Mouse (Mus musculus) midbrain, embryonic 10.5 days (tissue): Measurements from ENCODE around the gene Best1. TPM values are rescaled to one million over a fixed set of nuclear protein-coding genes. Genes with fewer than 3 reads are reported as not detected.

Experiments used
- DNase-seq: peaks from one replicate; pipeline ENCODE4 v3.0.0-alpha.2; 2017; ENCODE audit warnings: low spot score
- H3K27ac ChIP-seq: fragments of 300-500 bp; sonication (generic); replicated peaks from 2 replicates; pipeline ENCODE4 v1.5.1; 2016; ENCODE audit warnings: mild to moderate bottlenecking
- H3K27me3 ChIP-seq: fragments of 300-500 bp; sonication (generic); 2 replicates; pipeline ENCODE4 v1.6.1; 2016; ENCODE audit warnings: low read depth, mild to moderate bottlenecking; ENCODE audit not compliant: poor library complexity, severe bottlenecking
- H3K36me3 ChIP-seq: fragments of 300-500 bp; sonication (generic); 2 replicates; pipeline ENCODE4 v1.6.1; 2016; ENCODE audit warnings: mild to moderate bottlenecking, moderate library complexity
- H3K4me1 ChIP-seq: fragments of 300-500 bp; sonication (generic); 2 replicates; pipeline ENCODE4 v1.6.1; 2016
- H3K4me3 ChIP-seq: fragments of 300-500 bp; sonication (generic); 2 replicates; pipeline ENCODE4 v1.5.1; 2016; ENCODE audit warnings: mild to moderate bottlenecking, moderate library complexity
- H3K9me3 ChIP-seq: fragments of 300-500 bp; sonication (generic); replicated peaks from 2 replicates; pipeline ENCODE4 v1.6.1; 2016; ENCODE audit warnings: mild to moderate bottlenecking
- whole genome bisulfite sequencing: fragments of 180-500 bp; shearing (Covaris S2); methylation state at CpG from one replicate; pipeline ENCODE4 v1.1.7; 2016; 5-methylcytosine and 5-hydroxymethylcytosine counted together
- polyA plus RNA-seq: library from polyadenylated mRNA; unstranded; fragments of >200 nt; fragmentation: Nextera tagmentation; extraction: Ambion mirVana; gene quantifications from 2 replicates; pipeline ENCODE4 v1.2.1, GENCODE M21; 2016

Gene Best1
- polyA plus RNA-seq, 1 experiment from 2014 or later = 2.0 TPM

DNA sequence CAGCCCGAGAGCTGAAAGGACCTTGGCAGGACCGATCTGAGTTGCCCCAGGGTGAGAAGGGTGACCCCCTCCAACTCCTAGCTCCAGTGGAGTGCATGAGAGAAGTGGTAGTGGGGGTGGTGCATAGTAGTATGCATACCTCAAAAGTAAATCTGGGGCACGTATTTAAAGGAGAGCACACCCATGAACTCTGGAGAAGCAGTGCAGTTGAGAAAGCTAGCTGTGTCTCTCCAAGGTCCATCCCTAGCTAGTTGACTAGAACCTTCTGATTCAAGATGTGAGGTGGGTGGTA, 17.0 kb upstream of the Best1 start:
- Histone ChIP-seq H3K4me1 (peaks cover 49% of the 10 kb centered on the region), H3K27me3 (peaks cover 41% of the 10 kb centered on the region), H3K36me3 (no peaks in the 10 kb centered on the region), H3K9me3 (0 out of 2 replicates have a peak, but pooled peaks cover 3% of the 10 kb centered on the region), H3K27ac (peak overlapping the region; percentile 84), H3K4me3 (peak overlapping the region; percentile 60)
- DNase-seq = no peak
- WGBS = 6% methylated on average over 3 of the region's 3 CpGs

DNA sequence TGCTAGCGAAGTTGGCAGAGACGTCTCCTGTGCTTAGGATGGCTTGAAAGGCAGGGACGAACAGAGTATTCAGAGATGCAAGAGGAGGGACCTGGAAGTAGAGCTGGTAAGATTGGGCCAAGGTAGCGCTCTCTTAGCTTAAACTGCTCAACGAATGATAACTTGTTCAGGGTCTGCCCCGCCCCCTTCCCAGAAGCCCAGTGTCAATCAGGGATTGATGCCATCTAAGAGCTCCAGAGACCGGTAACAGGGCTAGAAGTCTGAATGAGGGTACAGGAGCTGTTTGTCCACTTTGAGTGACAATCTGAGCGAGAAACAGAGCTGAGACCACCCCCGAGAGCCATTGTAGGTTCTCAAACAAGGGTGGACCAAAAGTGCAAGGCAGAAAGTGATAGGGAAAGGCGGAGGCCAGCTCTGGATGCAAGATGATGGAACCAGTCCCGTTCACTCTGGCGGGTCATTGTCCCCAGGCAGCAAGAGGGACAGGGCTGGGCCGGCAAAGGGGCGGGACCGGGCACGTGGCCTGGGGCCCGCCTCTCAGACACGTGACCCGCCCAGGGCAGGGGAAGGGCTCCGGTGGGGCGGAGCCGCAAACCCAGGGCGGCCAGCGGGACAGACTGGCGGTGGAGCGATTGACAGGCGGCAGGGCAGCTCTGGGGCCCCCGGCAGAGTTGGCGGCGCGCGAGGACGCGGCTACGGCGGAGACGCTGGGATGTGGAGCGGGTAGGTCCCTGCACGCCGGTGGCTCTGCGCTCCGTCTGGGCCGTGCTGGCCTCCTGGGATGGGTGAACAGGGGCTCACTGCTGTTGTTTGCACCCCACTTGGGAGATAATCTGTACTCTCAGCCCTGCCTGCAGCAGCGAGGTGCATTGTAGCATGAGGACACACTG, 16.4 kb upstream of the Best1 start:
- WGBS = 4% methylated on average over 44 of the region's 44 CpGs
- H3K27me3 ChIP-seq = peaks cover 41% of the 10 kb centered on the region
- peak overlapping the region; percentile 84 for H3K27ac ChIP-seq
- H3K4me3 ChIP-seq = peak overlapping the region; percentile 60
- no peaks in the 10 kb centered on the region for H3K36me3 ChIP-seq
- peaks cover 49% of the 10 kb centered on the region for H3K4me1 ChIP-seq
- peak; percentile 92 for DNase-seq
- 0 out of 2 replicates have a peak, but pooled peaks cover 3% of the 10 kb centered on the region for H3K9me3 ChIP-seq

DNA sequence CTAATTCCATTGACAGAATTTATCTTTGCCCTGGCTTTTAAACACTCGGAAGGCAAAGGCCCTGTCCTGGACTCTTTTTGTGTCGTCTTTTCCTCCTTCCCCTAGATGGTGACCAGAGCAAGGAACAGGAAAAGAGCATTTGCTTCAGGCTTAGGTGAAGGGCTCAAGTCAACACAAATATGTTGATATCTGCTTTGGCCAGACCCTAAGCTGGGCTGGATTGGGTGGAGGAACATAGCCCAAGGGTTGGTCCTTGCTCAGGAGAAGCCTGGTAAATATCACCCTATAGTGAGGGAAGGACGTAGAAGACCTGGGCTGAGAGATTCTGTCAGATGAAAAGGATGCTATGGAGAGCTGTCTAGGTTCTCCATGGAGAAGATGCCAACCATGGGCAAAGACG, 14.7 kb upstream of the Best1 start:
- DNase-seq = no peak
- Histone ChIP-seq H3K9me3 (no peaks in the 10 kb centered on the region), H3K36me3 (no peaks in the 10 kb centered on the region), H3K27ac (no peak overlapping the region), H3K27me3 (peaks cover 40% of the 10 kb centered on the region), H3K4me1 (peaks cover 38% of the 10 kb centered on the region), H3K4me3 (no peak overlapping the region)
- WGBS = 85% methylated on average over 4 of the region's 4 CpGs

DNA sequence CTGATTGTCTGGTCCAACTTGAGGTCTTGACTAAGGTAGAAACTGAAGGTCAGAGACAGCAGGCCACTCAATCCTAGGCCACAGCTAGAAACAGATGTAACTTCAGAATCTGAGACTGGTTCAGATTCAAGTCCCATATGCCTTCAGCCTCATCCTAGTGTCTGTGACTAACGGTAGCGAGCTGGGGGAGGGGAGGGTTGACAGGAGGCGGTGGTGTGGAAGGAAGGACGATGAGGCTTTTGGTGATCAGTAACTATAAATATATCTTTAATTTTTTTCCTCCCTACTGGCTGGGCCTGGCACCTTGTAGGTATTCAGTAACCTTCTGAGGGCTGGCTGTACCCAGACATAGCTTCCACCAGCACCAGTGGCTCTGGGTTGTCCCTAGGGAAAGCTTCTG, 14.0 kb upstream of the Best1 start:
- no peaks in the 10 kb centered on the region for H3K36me3 ChIP-seq
- no peaks in the 10 kb centered on the region for H3K9me3 ChIP-seq
- peak overlapping the region; percentile 72 for H3K27ac ChIP-seq
- H3K27me3 ChIP-seq = peaks cover 34% of the 10 kb centered on the region
- no peak for DNase-seq
- H3K4me3 ChIP-seq = peak overlapping the region; percentile 26
- 77% methylated on average over 4 of the region's 4 CpGs for WGBS
- peaks cover 38% of the 10 kb centered on the region for H3K4me1 ChIP-seq

DNA sequence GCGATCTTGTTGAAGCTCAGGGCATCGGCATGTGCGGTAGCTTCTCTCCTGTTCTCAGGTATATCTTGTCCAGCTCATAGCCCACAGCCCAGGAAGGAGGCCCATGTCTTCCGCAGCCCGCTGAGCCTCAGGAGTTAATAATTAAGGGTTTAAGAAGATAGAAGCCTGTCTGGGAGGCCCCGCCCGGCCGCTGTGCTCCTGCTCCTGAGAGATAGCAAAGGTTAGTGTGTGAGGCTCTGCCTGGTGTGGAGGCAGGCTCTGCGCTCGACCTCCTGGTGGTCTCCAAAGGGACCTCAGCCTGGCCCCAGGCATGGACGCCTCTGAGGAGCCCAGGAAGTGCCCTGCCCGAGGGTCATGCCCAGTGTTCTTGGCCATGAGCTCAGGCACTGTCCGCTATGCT, 13.4 kb upstream of the Best1 start:
- Histone ChIP-seq H3K36me3 (no peaks in the 10 kb centered on the region), H3K4me3 (peak overlapping the region; percentile 26), H3K27ac (peak overlapping the region; percentile 72), H3K9me3 (no peaks in the 10 kb centered on the region), H3K27me3 (peaks cover 31% of the 10 kb centered on the region), H3K4me1 (peaks cover 38% of the 10 kb centered on the region)
- DNase-seq = no peak
- 82% methylated on average over 13 of the region's 13 CpGs for WGBS

DNA sequence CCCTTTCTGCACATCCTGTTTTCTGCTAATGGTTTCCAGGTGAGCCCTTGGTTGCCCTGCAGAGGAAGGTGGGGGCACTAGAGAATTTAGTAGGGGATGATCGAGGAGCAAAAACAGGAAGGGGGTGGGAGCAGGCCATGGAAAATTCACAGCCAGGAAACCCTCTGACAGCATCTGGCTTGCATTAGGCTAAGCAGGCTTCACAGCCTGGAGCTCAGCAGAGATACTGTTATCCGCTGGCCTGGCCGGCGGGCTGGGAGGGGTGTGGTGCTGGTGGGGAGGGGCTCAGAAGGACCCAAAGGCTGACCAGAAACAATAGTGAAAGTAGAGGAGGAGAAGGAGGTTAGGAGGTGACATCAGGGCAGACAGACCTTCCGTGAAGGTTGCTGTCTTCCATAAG, 12.5 kb upstream of the Best1 start:
- no peaks in the 10 kb centered on the region for H3K9me3 ChIP-seq
- H3K27ac ChIP-seq = peak overlapping the region; percentile 24; the same call in 1 of the 2 replicates
- no peaks in the 10 kb centered on the region for H3K36me3 ChIP-seq
- H3K4me1 ChIP-seq = peaks cover 29% of the 10 kb centered on the region
- DNase-seq = peak; percentile 56
- no peak overlapping the region for H3K4me3 ChIP-seq
- WGBS = 65% methylated on average over 5 of the region's 5 CpGs
- H3K27me3 ChIP-seq = peaks cover 22% of the 10 kb centered on the region

DNA sequence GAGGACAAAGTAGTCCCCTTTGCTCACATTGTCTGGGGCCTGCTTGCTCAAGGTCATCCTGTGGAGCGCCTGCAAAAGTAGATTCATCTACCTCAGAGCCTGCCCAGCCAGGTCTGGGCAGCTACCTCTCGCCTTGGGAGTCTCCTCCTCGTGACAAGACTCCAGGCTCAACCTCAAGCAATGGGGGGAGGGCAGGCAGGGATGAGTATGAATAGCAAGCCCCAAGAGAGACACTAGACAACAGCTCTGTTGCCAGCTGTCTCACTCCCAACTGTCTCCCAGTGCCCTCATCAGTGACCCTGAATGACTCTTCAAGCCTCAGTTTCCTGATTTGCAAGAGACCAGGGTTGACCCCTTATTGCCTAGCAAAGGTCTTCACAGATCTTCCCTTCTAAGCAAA, 11.9 kb upstream of the Best1 start:
- H3K27ac ChIP-seq = peak overlapping the region; percentile 24

DNA sequence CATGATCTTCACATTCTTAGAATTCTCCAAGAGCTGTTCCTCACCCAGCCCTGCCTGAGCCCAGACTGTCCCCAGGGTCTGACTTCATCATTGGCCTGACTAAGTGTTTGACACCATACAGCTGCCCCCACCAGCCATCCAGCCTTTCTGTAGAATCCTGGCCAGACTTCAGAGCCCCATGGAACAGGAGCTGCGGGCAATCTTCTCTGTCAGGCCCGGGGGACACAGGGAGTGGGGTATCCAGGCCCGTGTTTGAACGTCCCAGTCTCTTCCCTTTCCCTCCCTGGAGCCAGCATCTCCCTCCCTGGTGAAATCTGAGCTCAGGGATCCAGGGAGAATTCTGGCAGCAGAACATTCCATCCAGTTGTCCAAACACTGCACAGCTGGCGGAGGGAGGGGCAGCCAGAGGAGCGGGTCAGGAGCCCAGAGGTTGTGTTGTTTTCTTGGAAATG, 11.4 kb upstream of the Best1 start:
- H3K27me3 ChIP-seq = peaks cover 15% of the 10 kb centered on the region
- peak overlapping the region; percentile 24 for H3K27ac ChIP-seq
- no peaks in the 10 kb centered on the region for H3K36me3 ChIP-seq
- WGBS = 51% methylated on average over 6 of the region's 6 CpGs
- peaks cover 19% of the 10 kb centered on the region for H3K4me1 ChIP-seq
- DNase-seq = peak; percentile 55
- H3K4me3 ChIP-seq = no peak overlapping the region
- no peaks in the 10 kb centered on the region for H3K9me3 ChIP-seq

More for the DNA sequence above, 11.9 kb upstream of the Best1 start:
- Histone ChIP-seq H3K27me3 (peaks cover 16% of the 10 kb centered on the region), H3K9me3 (no peaks in the 10 kb centered on the region), H3K36me3 (no peaks in the 10 kb centered on the region), H3K4me1 (peaks cover 24% of the 10 kb centered on the region), H3K4me3 (no peak overlapping the region)
- 64% methylated on average over 3 of the region's 3 CpGs for WGBS
- DNase-seq = peak; percentile 28

DNA sequence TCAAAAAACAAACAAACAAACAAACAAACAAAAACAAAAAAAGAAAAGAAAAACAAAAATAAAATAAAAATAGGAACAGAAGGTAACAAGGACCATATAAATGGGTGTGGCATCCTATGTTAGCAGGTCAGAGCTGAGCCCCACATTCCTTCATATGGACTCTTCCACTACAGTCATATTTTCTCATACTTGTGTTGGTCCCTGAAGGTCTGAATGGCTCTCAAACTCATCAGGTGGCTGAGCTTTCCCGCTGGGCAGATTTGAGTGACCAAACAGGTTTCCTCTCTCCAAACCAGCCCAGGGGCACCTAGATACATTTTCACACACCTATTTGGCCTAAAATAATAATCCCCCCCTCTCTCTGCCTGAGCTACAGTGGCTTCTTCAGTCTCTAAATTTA, 10.0 kb upstream of the Best1 start:
- H3K27ac ChIP-seq = no peak overlapping the region
- no peaks in the 10 kb centered on the region for H3K9me3 ChIP-seq
- peaks cover 3% of the 10 kb centered on the region for H3K27me3 ChIP-seq
- no peaks in the 10 kb centered on the region for H3K36me3 ChIP-seq
- DNase-seq = no peak
- H3K4me3 ChIP-seq = no peak overlapping the region
- 84% methylated on average over 1 of the region's 1 CpGs for WGBS
- H3K4me1 ChIP-seq = peaks cover 12% of the 10 kb centered on the region

DNA sequence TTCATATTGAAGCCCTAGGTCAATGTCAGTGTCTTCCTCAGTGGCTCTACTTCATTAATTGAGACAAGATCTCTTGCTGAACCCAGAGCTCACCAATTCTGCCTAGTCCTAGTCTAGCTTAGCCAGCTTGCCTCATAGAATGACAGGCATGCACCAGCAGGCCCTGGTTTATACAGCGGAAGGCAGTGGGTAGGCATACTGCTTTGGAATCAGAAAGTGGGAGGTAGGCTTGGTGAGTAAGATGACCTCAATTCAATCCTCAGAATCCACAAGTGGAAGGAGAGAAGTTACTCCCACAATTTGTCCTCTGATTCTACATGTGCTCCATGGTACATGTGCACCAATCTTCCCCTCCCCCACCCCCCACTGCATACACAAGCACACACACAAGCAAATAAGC, 2.3 kb upstream of the Best1 start:
- WGBS = 91% methylated on average over 1 of the region's 1 CpGs
- no peaks in the 10 kb centered on the region for H3K4me1 ChIP-seq
- H3K36me3 ChIP-seq = no peaks in the 10 kb centered on the region
- no peak overlapping the region for H3K27ac ChIP-seq
- H3K9me3 ChIP-seq = 0 out of 2 replicates have a peak, but pooled peaks cover 4% of the 10 kb centered on the region
- no peak for DNase-seq
- no peaks in the 10 kb centered on the region for H3K27me3 ChIP-seq
- no peak overlapping the region for H3K4me3 ChIP-seq

DNA sequence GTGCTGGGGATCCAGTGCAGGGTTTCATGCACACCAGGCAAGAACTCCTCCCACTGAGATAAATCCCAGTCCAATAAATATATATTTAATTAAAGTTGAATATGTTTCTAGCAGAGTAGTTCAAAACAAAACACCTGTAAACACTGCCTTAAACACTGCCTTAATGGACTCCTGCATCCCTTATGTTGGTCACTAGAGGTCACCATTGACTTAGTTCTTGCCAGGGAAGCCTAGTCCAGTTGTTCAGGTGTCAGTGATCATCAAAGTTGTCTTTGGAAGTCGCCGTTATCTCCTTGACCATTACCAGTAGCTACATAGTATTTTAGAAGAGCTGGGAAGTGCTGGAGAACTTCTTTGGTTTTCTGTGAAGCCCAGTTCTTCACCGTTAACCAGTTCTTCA, 1.1 kb downstream of the Best1 start:
- Histone ChIP-seq H3K4me1 (no peaks in the 10 kb centered on the region), H3K36me3 (no peaks in the 10 kb centered on the region), H3K27me3 (no peaks in the 10 kb centered on the region), H3K9me3 (0 out of 2 replicates have a peak, but pooled peaks cover 4% of the 10 kb centered on the region), H3K4me3 (no peak overlapping the region), H3K27ac (no peak overlapping the region)
- DNase-seq = no peak
- 36% methylated on average over 3 of the region's 3 CpGs for WGBS

DNA sequence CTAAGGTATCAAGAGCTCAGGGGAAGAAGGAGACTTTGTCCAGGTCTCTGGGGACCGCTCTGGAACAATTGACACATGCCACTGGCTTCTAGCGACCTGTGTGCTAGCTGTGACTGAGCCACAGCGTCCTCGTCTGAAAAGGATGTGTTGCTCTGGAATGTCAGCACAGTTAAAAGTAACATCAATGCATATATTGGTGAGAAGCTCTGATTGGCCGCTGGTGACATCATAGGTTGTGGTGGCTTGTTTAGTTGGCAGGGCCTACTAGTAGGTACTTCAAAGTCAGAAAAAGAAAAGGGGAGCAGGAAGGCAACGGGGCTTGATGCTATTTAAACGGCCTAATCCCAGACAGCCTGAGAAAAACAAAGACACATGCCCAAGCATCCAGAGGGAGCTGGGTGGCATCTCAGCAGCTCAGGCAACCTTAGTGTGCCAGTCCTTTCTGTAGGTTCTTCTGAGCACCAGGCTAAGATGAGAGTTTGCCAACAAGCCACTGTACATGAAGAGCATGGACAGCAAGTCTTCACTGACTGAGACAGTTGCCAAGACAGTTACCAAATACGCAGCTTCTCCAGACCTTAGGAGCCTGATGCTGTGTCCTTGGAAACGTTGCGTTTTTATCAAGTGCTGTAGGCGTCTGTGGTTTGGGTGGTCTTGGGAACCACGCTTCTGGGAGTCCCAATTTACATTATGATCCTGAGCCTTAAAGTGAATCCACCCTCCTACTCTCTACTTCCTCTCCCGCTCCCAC, 2.5 kb downstream of the Best1 start:
- DNase-seq = no peak
- H3K27me3 ChIP-seq = no peaks in the 10 kb centered on the region
- H3K4me3 ChIP-seq = no peak overlapping the region
- 0 out of 2 replicates have a peak, but pooled peaks cover 4% of the 10 kb centered on the region for H3K9me3 ChIP-seq
- no peaks in the 10 kb centered on the region for H3K4me1 ChIP-seq
- no peak overlapping the region for H3K27ac ChIP-seq
- WGBS = 77% methylated on average over 13 of the region's 13 CpGs
- H3K36me3 ChIP-seq = no peaks in the 10 kb centered on the region

DNA sequence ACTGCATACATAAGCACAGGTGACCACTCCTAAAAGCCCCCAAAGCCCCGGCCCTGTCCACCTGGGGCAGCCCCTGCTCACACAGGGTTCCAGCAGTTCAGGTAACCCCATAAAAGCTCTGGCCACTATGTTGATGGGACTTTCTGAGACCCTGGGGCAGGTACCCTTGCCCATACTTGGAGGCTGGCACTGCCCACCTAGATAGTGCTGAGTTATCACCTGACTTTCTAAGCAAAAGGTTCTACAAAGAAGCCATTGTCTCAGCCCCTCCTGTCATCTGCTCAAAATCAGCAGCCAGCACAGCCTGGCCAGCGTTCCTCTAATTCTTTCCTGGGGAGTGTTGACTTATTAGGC, 3.4 kb downstream of the Best1 start:
- DNase-seq = no peak
- no peak overlapping the region for H3K27ac ChIP-seq
- 66% methylated on average over 2 of the region's 2 CpGs for WGBS
- no peaks in the 10 kb centered on the region for H3K27me3 ChIP-seq
- H3K4me3 ChIP-seq = no peak overlapping the region
- H3K9me3 ChIP-seq = 0 out of 2 replicates have a peak, but pooled peaks cover 4% of the 10 kb centered on the region
- no peaks in the 10 kb centered on the region for H3K36me3 ChIP-seq
- H3K4me1 ChIP-seq = peaks cover 5% of the 10 kb centered on the region
